Mouse (Mus musculus) stomach, embryonic 14.5 days (tissue): Measurements from ENCODE around the gene LTO1. TPM values are rescaled to one million over a fixed set of nuclear protein-coding genes. Genes with fewer than 3 reads are reported as not detected.

Experiments
- ATAC-seq: fragments of 200-750 bp; cut with Nextera tagmentation; 2 replicates; pipeline ENCODE4 v1.8.0; 2017; ENCODE audit warnings: low read depth, moderate TSS enrichment; ENCODE audit not compliant: insufficient number of reproducible peaks, insufficient read depth, low FRiP score
- H3K27ac ChIP-seq: fragments of 300-500 bp; sonication (generic); 2 replicates; pipeline ENCODE4 v1.5.1; 2014; ENCODE audit warnings: mild to moderate bottlenecking, low read length, moderate library complexity, mixed read lengths
- H3K27me3 ChIP-seq: fragments of 300-500 bp; sonication (generic); 2 replicates; pipeline ENCODE4 v1.6.1; 2014; ENCODE audit warnings: low read length, control low read depth, mixed read lengths; ENCODE audit not compliant: control insufficient read depth, insufficient read depth
- H3K36me3 ChIP-seq: fragments of 300-500 bp; sonication (generic); 2 replicates; pipeline ENCODE4 v1.6.1; 2014; ENCODE audit warnings: mild to moderate bottlenecking, control low read depth, low read length, moderate library complexity, mixed read lengths; ENCODE audit not compliant: control insufficient read depth, insufficient read depth
- H3K4me1 ChIP-seq: fragments of 300-500 bp; sonication (generic); 2 replicates; pipeline ENCODE4 v1.6.1; 2014; ENCODE audit warnings: low read length, control low read depth, mixed read lengths; ENCODE audit not compliant: control insufficient read depth, insufficient read depth
- H3K4me2 ChIP-seq: fragments of 300-500 bp; sonication (generic); replicated peaks from 2 replicates; pipeline ENCODE4 v1.6.1; 2014; ENCODE audit warnings: low read depth, low read length, control low read depth
- H3K4me3 ChIP-seq: fragments of 300-500 bp; sonication (generic); 2 replicates; pipeline ENCODE4 v1.5.1; 2014; ENCODE audit warnings: low read depth, low read length, control low read depth
- H3K9ac ChIP-seq: fragments of 300-500 bp; sonication (generic); replicated peaks from 2 replicates; pipeline ENCODE4 v1.6.1; 2014; ENCODE audit warnings: low read depth, mild to moderate bottlenecking, control low read depth, low read length, moderate library complexity, mixed read lengths
- H3K9me3 ChIP-seq: fragments of 300-500 bp; sonication (generic); 2 replicates; pipeline ENCODE4 v1.6.1; 2016; ENCODE audit warnings: low read depth, low read length, control low read depth; ENCODE audit not compliant: control insufficient read depth
- WGBS: fragments of 180-500 bp; shearing (Covaris S2); extraction: QIAGEN DNeasy Blood & Tissue Kit; methylation state at CpG from one replicate; pipeline ENCODE4 v1.1.7; 2014; 5-methylcytosine and 5-hydroxymethylcytosine counted together
- polyA plus RNA-seq: library from polyadenylated mRNA; unstranded; fragments of >200 nt; fragmentation: Nextera tagmentation; extraction: Ambion mirVana; gene quantifications from 2 replicates; pipeline ENCODE4 v1.2.1, GENCODE M21; 2014

Gene LTO1
- polyA plus RNA-seq, 1 experiment from 2014 or later, result 23.7 TPM

GRCm38 (mm10) chr7:144977121-144977520 lies 62.2 kb downstream of the LTO1 start:
- no peak for ATAC-seq
- Histone ChIP-seq H3K4me2 (no peak overlapping the region), H3K4me1 (no peaks in the 10 kb centered on the region), H3K27me3 (no peaks in the 10 kb centered on the region), H3K9me3 (no peaks in the 10 kb centered on the region), H3K36me3 (no peaks in the 10 kb centered on the region), H3K4me3 (no peak overlapping the region), H3K9ac (no peak overlapping the region), H3K27ac (no peak overlapping the region)
- 75% methylated on average over 2 of the region's 2 CpGs for WGBS

GRCm38 (mm10) chr7:144979814-144980213 lies 64.9 kb downstream of the LTO1 start:
- no peak for ATAC-seq
- Histone ChIP-seq H3K4me3 (no peak overlapping the region), H3K9ac (no peak overlapping the region), H3K27ac (no peak overlapping the region), H3K27me3 (no peaks in the 10 kb centered on the region), H3K9me3 (no peaks in the 10 kb centered on the region), H3K4me1 (no peaks in the 10 kb centered on the region), H3K4me2 (no peak overlapping the region), H3K36me3 (no peaks in the 10 kb centered on the region)
- 69% methylated on average over 5 of the region's 5 CpGs for WGBS

Other genes starting within 250 kb of the LTO1 start
- gene Ano1, start 163.1 kb upstream of the LTO1 start, polyA plus RNA-seq, result 65.0 and 69.8 TPM in 2 replicates
- not detected in 2 replicates for gene Fgf3, start 77.0 kb upstream of the LTO1 start, polyA plus RNA-seq
- gene Fgf4, start 67.7 kb upstream of the LTO1 start, polyA plus RNA-seq, result not detected in 2 replicates
- not detected in 2 replicates for gene Fgf15, start 18.6 kb upstream of the LTO1 start, polyA plus RNA-seq
- 82.9 and 95.3 TPM in 2 replicates for gene Ccnd1, start 24.8 kb downstream of the LTO1 start, polyA plus RNA-seq